Mouse (Mus musculus) erythroblast, adult 5-6 weeks (primary cell): ENCODE data around the gene Ndufaf1. TPM values are rescaled to one million over a fixed set of nuclear protein-coding genes. Genes with fewer than 3 reads are reported as not detected.
"Not testable (repeated sequence)": the region's sequence is repeated elsewhere in the genome, so short reads cannot be mapped to it uniquely, and the experiment has no call there.

Source experiments
- ATAC-seq: replicated peaks from 2 replicates; pipeline ENCODE4 v1.8.0; 2016; ENCODE audit warnings: moderate number of reproducible peaks, mild to moderate bottlenecking, moderate TSS enrichment, inconsistent platforms; ENCODE audit not compliant: poor library complexity, low FRiP score, severe bottlenecking
- total RNA-seq, 2 experiments: library from RNA; stranded (forward) in 1 of 2; stranded (reverse) in 1 of 2; fragments of 150-400 nt in 1 of 2; fragments of 200-764, 138-1000 nt in 1 of 2; gene quantifications; 2 replicates each; pipeline versions ENCODE4 v1.2.3 to v1.2.4; 2015 to 2017; ENCODE audit warnings: low replicate concordance in 2 of 2

The Ndufaf1 gene
- 13.4 and 20.8 TPM in 2 replicates for total RNA-seq (2015; ENCODE audit: low replicate concordance)
- total RNA-seq (2017; ENCODE audit: low replicate concordance), result 3.3 and 7.3 TPM in 2 replicates

- peak; percentile 91 for ATAC-seq
These were observed at the start of gene Ndufaf1 for GRCm38 (mm10) chr2:119662220-119663182. Gene Ndufaf1, minus strand, starts transcription at chr2:119662827.

- no peak for ATAC-seq
These were observed 47.4 kb upstream of the Ndufaf1 start for GRCm38 (mm10) chr2:119710011-119710410.

- ATAC-seq, result no peak
These were observed 45.0 kb upstream of the Ndufaf1 start for GRCm38 (mm10) chr2:119707676-119708075.

- no peak for ATAC-seq
These were observed 40.5 kb upstream of the Ndufaf1 start for GRCm38 (mm10) chr2:119703171-119703570.

- ATAC-seq, result no peak
These were observed 37.3 kb upstream of the Ndufaf1 start for GRCm38 (mm10) chr2:119699962-119700361.

GRCm38 (mm10) chr2:119698472-119698871 is 35.8 kb upstream of the Ndufaf1 start:
- ATAC-seq, result no peak

- ATAC-seq, result no peak
These were observed 33.5 kb upstream of the Ndufaf1 start for GRCm38 (mm10) chr2:119696111-119696510.

- ATAC-seq, result no peak
These were observed 32.2 kb upstream of the Ndufaf1 start for GRCm38 (mm10) chr2:119694826-119695225.

GRCm38 (mm10) chr2:119692003-119692701 is 29.5 kb upstream of the Ndufaf1 start:
- ATAC-seq, result no peak

GRCm38 (mm10) chr2:119683706-119684105 is 21.1 kb upstream of the Ndufaf1 start:
- ATAC-seq, result no peak

- ATAC-seq, result 0 out of 2 replicates have a peak, but pooled peaks have one; percentile 1
These were observed 13.2 kb upstream of the Ndufaf1 start for GRCm38 (mm10) chr2:119675831-119676230.

GRCm38 (mm10) chr2:119675215-119675784 is 12.7 kb upstream of the Ndufaf1 start:
- peak; percentile 64 for ATAC-seq

GRCm38 (mm10) chr2:119674525-119675214 is 12.0 kb upstream of the Ndufaf1 start, which contains the start of gene Rtf1:
Gene Rtf1, plus strand, starts transcription at chr2:119675068.
- ATAC-seq, result peak; percentile 91

- ATAC-seq, result peak; percentile 69
These were observed 6.4 kb upstream of the Ndufaf1 start for GRCm38 (mm10) chr2:119669010-119669409.

GRCm38 (mm10) chr2:119665744-119666143 is 3.1 kb upstream of the Ndufaf1 start:
- ATAC-seq, result not testable (repeated sequence)

GRCm38 (mm10) chr2:119644254-119644653 is 18.4 kb downstream of the Ndufaf1 start:
- ATAC-seq, result no peak

- no peak for ATAC-seq
These were observed 21.3 kb downstream of the Ndufaf1 start for GRCm38 (mm10) chr2:119641214-119641912.

- ATAC-seq, result no peak
These were observed 25.8 kb downstream of the Ndufaf1 start for GRCm38 (mm10) chr2:119636781-119637180.

- ATAC-seq, result no peak
These were observed 41.3 kb downstream of the Ndufaf1 start for GRCm38 (mm10) chr2:119621302-119621701.
